Mouse (Mus musculus) liver, adult 2 months (tissue): ENCODE results near the gene Rars.

Experiments used
- CTCF ChIP-seq: fragments of 200-500 bp; IDR thresholded peaks from 2 replicates; pipeline ENCODE4 v1.5.1; 2011; ENCODE audit warnings: low read depth, low read length, control low read depth
- POLR2A ChIP-seq: fragments of 200-500 bp; IDR thresholded peaks from 2 replicates; pipeline ENCODE4 v1.6.1; 2011; ENCODE audit warnings: low read length, control low read depth; ENCODE audit not compliant: insufficient read depth; ENCODE audit errors: extremely low read depth

DNA sequence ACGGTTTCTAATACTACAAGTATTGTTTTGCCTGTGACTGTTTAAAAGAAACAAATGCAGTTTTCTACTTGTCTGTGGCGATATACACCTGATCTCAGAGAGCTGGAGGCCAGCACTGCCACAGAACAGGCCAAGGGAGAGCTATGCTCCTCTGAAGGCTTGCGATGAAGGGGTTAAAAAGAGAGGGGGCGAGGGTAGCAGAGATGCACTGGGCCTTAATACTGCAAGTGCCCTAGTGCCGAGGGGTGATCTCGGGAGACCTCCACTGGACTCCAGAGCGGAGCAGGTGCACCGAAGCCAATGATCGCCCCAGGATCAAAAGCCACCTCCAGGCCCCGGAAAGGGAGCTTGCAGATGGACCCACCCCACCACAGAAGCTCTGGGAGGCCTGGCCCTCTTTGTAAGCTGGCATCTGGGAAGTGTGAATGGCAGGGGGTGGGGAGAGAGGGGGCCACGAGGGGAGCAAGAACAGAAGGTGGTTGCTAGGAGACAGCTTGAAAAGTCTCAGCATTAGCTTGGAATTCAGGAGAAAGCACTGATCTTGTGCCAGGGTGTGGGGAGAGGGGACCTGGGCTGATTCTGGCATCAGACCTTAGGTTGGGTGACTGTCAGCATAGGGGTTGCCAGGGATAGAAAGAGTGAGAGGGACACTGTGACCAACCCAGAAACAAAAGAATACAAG, 22.2 kb upstream of the Rars start:
- TF ChIP-seq POLR2A (no peak), CTCF (no peak)
